Mouse (Mus musculus) layer of hippocampus, adult 8-10 months (tissue): Measurements from ENCODE around the gene Dgcr6. TPM values are rescaled to one million over a fixed set of nuclear protein-coding genes. Genes with fewer than 3 reads are reported as not detected.

Experiments used
- DNase-seq, 2 experiments: peaks; one replicate each; pipeline ENCODE4 v3.0.0; 2022; ENCODE audit warnings: low spot score in 2 of 2
- total RNA-seq, 4 experiments: library from RNA; stranded (reverse); gene quantifications; 2 replicates each; pipeline ENCODE4 v1.2.4; 2022

The Dgcr6 gene
- total RNA-seq, 4 experiments from 2014 or later, result 72.9 to 89.1 (median 76.9) TPM

GRCm38 (mm10) chr16:18116467-18116866 lies 63.8 kb downstream of the Dgcr6 start:
- no peak for DNase-seq

- no peak for DNase-seq
Observed at GRCm38 (mm10) chr16:18118285-18118684, 65.6 kb downstream of the Dgcr6 start.

GRCm38 (mm10) chr16:18119031-18119730 lies 66.5 kb downstream of the Dgcr6 start:
- DNase-seq, result no peak

Other genes starting within 250 kb of the Dgcr6 start
- 1 to 10 TPM; 2.7 to 3.9 (median 3.4) TPM for gene B830017H08Rik, start 219.7 kb upstream of the Dgcr6 start, total RNA-seq
- gene Car15, start 214.5 kb upstream of the Dgcr6 start, total RNA-seq, result 10 to 100 TPM in 3 of 4 experiments, 1 to 10 TPM in 1; 9.4 to 15.9 (median 12.6) TPM
- gene Gm20518, start 161.2 kb upstream of the Dgcr6 start, total RNA-seq, result 1 to 10 TPM in 3 of 4 experiments, under 1 TPM in 1; 0.73 to 2.6 (median 1.6) TPM
- under 1 TPM in 1 of 4 experiments, not detected in 3; 0.16 TPM for gene Tssk1, start 158.6 kb upstream of the Dgcr6 start, total RNA-seq
- 100 to 1,000 TPM in 3 of 4 experiments, 10 to 100 TPM in 1; 97.2 to 106 (median 103) TPM for gene Dgcr2, start 154.3 kb upstream of the Dgcr6 start, total RNA-seq
- not detected for gene Tssk2, start 154.2 kb upstream of the Dgcr6 start, total RNA-seq
- gene Ess2, start 141.5 kb upstream of the Dgcr6 start, total RNA-seq, result 10 to 100 TPM; 28.5 to 33.3 (median 30.7) TPM
- gene Gsc2, start 137.8 kb upstream of the Dgcr6 start, total RNA-seq, result not detected
- 10 to 100 TPM; 37.8 to 57.7 (median 47.1) TPM for gene Slc25a1, start 124.6 kb upstream of the Dgcr6 start, total RNA-seq
- not detected for gene Vpreb2, start 72.4 kb upstream of the Dgcr6 start, total RNA-seq
- gene Prodh, start 37.3 kb downstream of the Dgcr6 start, total RNA-seq, result 10 to 100 TPM; 39.8 to 45.6 (median 40.5) TPM
- 10 to 100 TPM; 96.1 to 98.8 (median 97.6) TPM for gene Rtn4r, start 74.8 kb downstream of the Dgcr6 start, total RNA-seq
- not detected for gene Ccdc188, start 165.0 kb downstream of the Dgcr6 start, total RNA-seq
- gene Zdhhc8, start 182.3 kb downstream of the Dgcr6 start, total RNA-seq, result 10 to 100 TPM; 60.7 to 90.9 (median 69.7) TPM
- gene Trmt2a, start 195.8 kb downstream of the Dgcr6 start, total RNA-seq, result 10 to 100 TPM; 55.2 to 69.1 (median 57.6) TPM
- gene Ranbp1, start 195.9 kb downstream of the Dgcr6 start, total RNA-seq, result 10 to 100 TPM; 70.8 to 97.7 (median 84.0) TPM
- gene Gm49776, start 205.5 kb downstream of the Dgcr6 start, total RNA-seq, result not detected
- 10 to 100 TPM; 40.5 to 65.1 (median 46.7) TPM for gene Dgcr8, start 236.4 kb downstream of the Dgcr6 start, total RNA-seq